Mouse (Mus musculus) intestine, postnatal 0 days (tissue): ENCODE measurements around the gene Nudt3. TPM values are rescaled to one million over a fixed set of nuclear protein-coding genes. Genes with fewer than 3 reads are reported as not detected.
A peak's percentile ranks its signal among the peaks of the same experiment; 100 is the strongest.

Source experiments
- ATAC-seq: fragments of 200-750 bp; cut with Nextera tagmentation; 2 replicates; pipeline ENCODE4 v1.8.0; 2017; ENCODE audit warnings: mild to moderate bottlenecking, moderate TSS enrichment, moderate library complexity
- H3K27ac ChIP-seq: fragments of 300-500 bp; sonication (generic); 2 replicates; pipeline ENCODE4 v1.5.1; 2014; ENCODE audit warnings: mild to moderate bottlenecking, low read depth, low read length, moderate library complexity
- H3K27me3 ChIP-seq: fragments of 300-500 bp; sonication (generic); replicated peaks from 2 replicates; pipeline ENCODE4 v1.6.1; 2014; ENCODE audit warnings: low read length, mixed read lengths; ENCODE audit not compliant: control insufficient read depth, insufficient read depth
- H3K36me3 ChIP-seq: fragments of 300-500 bp; sonication (generic); 2 replicates; pipeline ENCODE4 v1.6.1; 2014; ENCODE audit warnings: mild to moderate bottlenecking, moderate library complexity; ENCODE audit not compliant: control insufficient read depth, insufficient read depth
- H3K4me1 ChIP-seq: fragments of 300-500 bp; sonication (generic); replicated peaks from 2 replicates; pipeline ENCODE4 v1.6.1; 2014; ENCODE audit warnings: antibody characterized with exemption, low read length, mixed read lengths; ENCODE audit not compliant: control insufficient read depth, insufficient read depth
- H3K4me2 ChIP-seq: fragments of 300-500 bp; sonication (generic); replicated peaks from 2 replicates; pipeline ENCODE4 v1.6.1; 2014; ENCODE audit warnings: low read depth, mild to moderate bottlenecking, moderate library complexity
- H3K4me3 ChIP-seq: fragments of 300-500 bp; sonication (generic); 2 replicates; pipeline ENCODE4 v1.5.1; 2014; ENCODE audit warnings: low read depth, low read length
- H3K9ac ChIP-seq: fragments of 300-500 bp; sonication (generic); 2 replicates; pipeline ENCODE4 v1.6.1; 2014; ENCODE audit warnings: mild to moderate bottlenecking, low read depth, low read length
- H3K9me3 ChIP-seq: fragments of 300-500 bp; sonication (generic); 2 replicates; pipeline ENCODE4 v1.6.1; 2016; ENCODE audit warnings: mixed run types; ENCODE audit not compliant: control insufficient read depth
- CTCF ChIP-seq: sonication (generic); IDR thresholded peaks from 2 replicates; pipeline ENCODE4 v1.5.1; 2016; ENCODE audit warnings: low read depth, mild to moderate bottlenecking, control low read depth, antibody characterized with exemption, moderate library complexity
- WGBS: fragments of 180-500 bp; shearing (Covaris S2); extraction: QIAGEN DNeasy Blood & Tissue Kit; methylation state at CpG from one replicate; pipeline ENCODE4 v1.1.7; 2014; 5-methylcytosine and 5-hydroxymethylcytosine counted together
- polyA plus RNA-seq: library from polyadenylated mRNA; unstranded; fragments of >200 nt; fragmentation: Nextera tagmentation; extraction: Ambion mirVana; gene quantifications from 2 replicates; pipeline ENCODE4 v1.2.1, GENCODE M21; 2015

The Nudt3 gene
- polyA plus RNA-seq, 1 experiment from 2014 or later: 43.3 TPM

GRCm38 (mm10) chr17:27565163-27565941, 57.9 kb downstream of the Nudt3 start, which contains the start of gene AI413582:
TSS of gene AI413582 (minus strand) at chr17:27565756.
- peak within 1 kb of the TSS; percentile 65 for H3K4me3 ChIP-seq
- peak within 1 kb of the TSS; percentile 83 for H3K4me2 ChIP-seq
- H3K9me3 ChIP-seq: no peaks in the 10 kb centered on the region
- peak; percentile 100 for TF ChIP-seq CTCF
- ATAC-seq: peak; percentile 93
- H3K27ac ChIP-seq: peak within 1 kb of the TSS; percentile 60
- no peaks in the 10 kb centered on the region; the same call in 1 of the 2 replicates for H3K4me1 ChIP-seq
- H3K27me3 ChIP-seq: no peaks in the 10 kb centered on the region
- under 1% methylated on average over 58 of the region's 58 CpGs for WGBS
- H3K9ac ChIP-seq: peak within 1 kb of the TSS; percentile 51
- H3K36me3 ChIP-seq: no peaks in the 10 kb centered on the region; the same call in 1 of the 2 replicates

DNA sequence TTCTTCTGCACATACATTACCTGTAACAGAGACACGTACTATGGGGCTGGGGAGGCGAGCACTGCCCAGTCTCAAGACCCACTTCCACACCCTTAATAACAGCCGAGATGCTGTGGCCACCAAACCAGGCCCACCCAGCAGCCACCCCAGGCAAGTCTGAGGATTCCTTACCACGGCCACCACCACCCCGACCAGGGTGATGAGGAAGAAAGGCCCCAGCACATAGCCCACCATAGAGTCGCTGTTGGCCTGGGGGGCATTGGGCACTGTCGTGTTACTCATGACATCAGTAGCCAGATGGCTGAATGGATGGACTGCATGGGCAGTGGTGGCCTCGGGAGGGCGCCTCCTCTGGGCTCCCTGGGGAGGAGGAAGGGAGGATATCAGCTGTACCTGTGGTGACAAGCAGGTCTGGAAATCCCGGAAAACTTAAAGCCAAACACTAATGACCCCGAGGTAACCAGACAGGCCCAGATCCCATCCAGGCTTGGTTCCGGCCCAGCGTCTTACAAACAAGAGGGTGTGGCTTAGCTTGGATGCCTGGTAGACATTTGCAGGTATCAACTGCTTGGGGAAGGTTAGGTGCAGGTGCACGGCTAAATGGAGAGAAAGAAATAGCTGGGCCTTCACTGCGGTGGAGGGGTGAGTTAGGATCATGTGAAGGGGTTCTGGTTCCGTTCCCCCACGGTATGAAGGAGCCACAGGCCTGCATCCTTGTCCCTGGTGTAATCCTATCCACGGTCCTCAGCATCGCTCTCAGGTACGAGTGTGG, 58.7 kb downstream of the Nudt3 start:
- H3K4me2 ChIP-seq: peak overlapping the region; percentile 83
- no peaks in the 10 kb centered on the region; the same call in 1 of the 2 replicates for H3K4me1 ChIP-seq
- no peaks in the 10 kb centered on the region for H3K27me3 ChIP-seq
- peak; percentile 68 for TF ChIP-seq CTCF
- no peak for ATAC-seq
- H3K27ac ChIP-seq: peak overlapping the region; percentile 60; the same call in 1 of the 2 replicates
- H3K36me3 ChIP-seq: no peaks in the 10 kb centered on the region; the same call in 1 of the 2 replicates
- H3K4me3 ChIP-seq: peak overlapping the region; percentile 65
- no peaks in the 10 kb centered on the region for H3K9me3 ChIP-seq
- peak overlapping the region; percentile 51 for H3K9ac ChIP-seq
- 19% methylated on average over 20 of the region's 20 CpGs for WGBS

DNA sequence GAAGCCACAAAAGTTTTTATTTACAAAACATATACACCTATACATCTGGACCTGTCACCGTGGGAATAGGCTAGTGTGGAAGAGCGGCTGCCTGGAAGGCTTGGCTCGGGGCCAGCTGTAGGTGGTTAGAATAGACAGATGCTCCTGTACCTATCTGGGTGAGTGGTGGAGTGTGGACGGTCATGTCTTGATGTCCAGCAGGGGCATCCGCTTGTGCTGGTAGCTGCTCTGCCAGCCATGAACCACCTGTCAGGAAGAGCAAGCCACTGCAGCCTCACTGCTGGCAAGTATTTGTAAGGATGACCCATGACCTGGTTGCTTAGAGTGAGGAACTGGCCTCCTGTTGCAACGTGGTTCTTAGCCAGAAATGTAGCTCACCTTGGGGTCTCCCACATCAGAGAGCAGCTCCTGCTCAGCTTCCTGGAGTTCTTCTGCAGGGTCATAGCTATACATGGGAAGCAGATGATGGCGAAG, 59.5 kb downstream of the Nudt3 start:
- no peak overlapping the region for H3K4me3 ChIP-seq
- no peaks in the 10 kb centered on the region; the same call in 1 of the 2 replicates for H3K36me3 ChIP-seq
- H3K27ac ChIP-seq: no peak overlapping the region
- H3K4me1 ChIP-seq: no peaks in the 10 kb centered on the region; the same call in 1 of the 2 replicates
- no peak for ATAC-seq
- no peak overlapping the region for H3K4me2 ChIP-seq
- TF ChIP-seq CTCF: no peak
- H3K9ac ChIP-seq: no peak overlapping the region
- WGBS: 54% methylated on average over 7 of the region's 7 CpGs
- no peaks in the 10 kb centered on the region for H3K9me3 ChIP-seq
- H3K27me3 ChIP-seq: no peaks in the 10 kb centered on the region

DNA sequence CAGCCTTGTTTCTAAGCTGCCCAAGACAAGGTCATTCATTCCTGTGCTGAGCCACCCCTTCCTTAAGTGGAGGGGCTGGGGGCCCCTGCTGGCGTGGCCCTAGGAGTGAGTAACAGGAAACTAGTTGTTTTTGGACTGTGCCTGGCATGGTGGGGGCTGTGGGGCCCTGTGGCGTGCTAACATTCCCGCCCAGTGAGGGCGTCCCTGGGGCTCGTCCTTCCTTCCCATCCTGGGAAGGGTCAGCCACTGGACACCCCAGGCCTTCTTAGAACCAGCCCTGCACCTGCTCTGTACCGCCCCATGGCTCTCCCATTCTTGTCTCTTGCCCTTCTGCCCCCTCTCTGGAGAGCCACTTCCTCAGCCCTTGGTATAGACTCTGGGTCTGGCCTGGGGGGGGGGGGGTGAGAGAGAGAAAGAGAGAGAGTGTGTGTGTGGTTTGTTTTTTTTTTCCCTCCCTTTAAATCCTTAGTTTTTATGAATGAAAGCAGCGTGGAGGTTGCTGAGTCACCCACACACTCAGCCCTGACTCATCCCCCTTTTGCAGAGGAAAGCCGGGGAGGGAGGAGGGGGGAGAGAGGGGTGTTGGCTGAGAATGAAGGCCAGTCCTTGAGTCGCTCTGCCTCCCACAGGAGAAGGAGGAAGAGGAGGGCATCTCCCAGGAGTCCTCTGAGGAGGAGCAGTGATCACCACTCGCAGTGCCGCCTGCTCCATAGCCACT, 61.3 kb downstream of the Nudt3 start:
- Histone ChIP-seq H3K9ac (no peak overlapping the region), H3K4me3 (no peak overlapping the region), H3K27ac (0 out of 2 replicates have a peak overlapping the region, but pooled peaks have one; percentile 15), H3K27me3 (no peaks in the 10 kb centered on the region), H3K36me3 (no peaks in the 10 kb centered on the region; the same call in 1 of the 2 replicates), H3K4me2 (no peak overlapping the region), H3K4me1 (peaks cover 3% of the 10 kb centered on the region; the same call in 1 of the 2 replicates), H3K9me3 (no peaks in the 10 kb centered on the region)
- TF ChIP-seq CTCF: no peak
- no peak for ATAC-seq
- WGBS: 31% methylated on average over 9 of the region's 11 CpGs

DNA sequence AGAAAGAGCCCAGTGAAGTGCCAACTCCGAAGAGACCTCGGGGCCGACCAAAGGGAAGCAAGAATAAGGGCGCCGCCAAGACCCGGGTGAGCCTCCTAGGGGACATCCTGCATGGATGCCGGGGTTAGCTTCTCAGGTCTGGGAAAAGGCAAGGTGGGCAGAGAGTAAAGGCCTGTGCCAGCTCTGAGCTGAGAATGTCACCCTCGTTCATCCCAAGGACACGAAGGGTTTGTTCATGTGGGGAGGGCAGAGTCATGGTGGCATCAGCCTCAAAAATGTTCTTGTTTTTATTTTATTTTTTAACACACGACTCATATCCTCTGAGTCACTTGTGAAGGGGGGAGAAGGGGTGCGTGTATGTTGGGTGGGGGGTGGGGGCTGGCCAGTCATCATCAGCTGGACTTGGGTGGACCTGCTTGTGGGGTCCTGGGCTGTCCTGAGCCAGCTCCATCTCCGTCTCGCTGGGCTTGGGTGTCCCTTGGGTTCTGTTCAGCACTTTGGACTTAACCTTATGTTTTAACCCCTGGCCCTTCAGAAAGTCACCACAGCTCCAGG, 62.3 kb downstream of the Nudt3 start:
- ATAC-seq: no peak
- no peaks in the 10 kb centered on the region for H3K27me3 ChIP-seq
- peaks cover 3% of the 10 kb centered on the region; the same call in 1 of the 2 replicates for H3K4me1 ChIP-seq
- no peak overlapping the region for H3K27ac ChIP-seq
- no peak overlapping the region for H3K9ac ChIP-seq
- H3K9me3 ChIP-seq: no peaks in the 10 kb centered on the region
- no peak overlapping the region for H3K4me2 ChIP-seq
- TF ChIP-seq CTCF: no peak
- H3K36me3 ChIP-seq: no peaks in the 10 kb centered on the region; the same call in 1 of the 2 replicates
- WGBS: 76% methylated on average over 13 of the region's 13 CpGs
- no peak overlapping the region for H3K4me3 ChIP-seq
